Mouse (Mus musculus) hindbrain, embryonic 13.5 days (tissue): ENCODE data around the gene Ehd2. TPM values are rescaled to one million over a fixed set of nuclear protein-coding genes. Genes with fewer than 3 reads are reported as not detected.
A peak's percentile ranks its signal among the peaks of the same experiment; 100 is the strongest.

ENCODE experiments used
- ATAC-seq: fragments of 200-750 bp; cut with Nextera tagmentation; 2 replicates; pipeline ENCODE4 v1.8.0; 2017; ENCODE audit warnings: moderate TSS enrichment; ENCODE audit not compliant: low FRiP score
- H3K27ac ChIP-seq: fragments of 300-500 bp; sonication (generic); 2 replicates; pipeline ENCODE4 v1.5.1; 2015; ENCODE audit warnings: inconsistent platforms, mild to moderate bottlenecking, moderate library complexity
- H3K27me3 ChIP-seq: fragments of 300-500 bp; sonication (generic); 2 replicates; pipeline ENCODE4 v1.6.1; 2015; ENCODE audit warnings: mild to moderate bottlenecking, inconsistent platforms
- H3K36me3 ChIP-seq: fragments of 300-500 bp; sonication (generic); 2 replicates; pipeline ENCODE4 v1.6.1; 2015; ENCODE audit warnings: mild to moderate bottlenecking, inconsistent platforms
- H3K4me1 ChIP-seq: fragments of 300-500 bp; sonication (generic); replicated peaks from 2 replicates; pipeline ENCODE4 v1.6.1; 2015; ENCODE audit warnings: inconsistent platforms
- H3K4me2 ChIP-seq: fragments of 300-500 bp; sonication (generic); 2 replicates; pipeline ENCODE4 v1.6.1; 2015; ENCODE audit warnings: inconsistent platforms, mild to moderate bottlenecking, moderate library complexity
- H3K4me3 ChIP-seq: fragments of 300-500 bp; sonication (generic); 2 replicates; pipeline ENCODE4 v1.5.1; 2015; ENCODE audit warnings: mild to moderate bottlenecking, inconsistent platforms
- H3K9ac ChIP-seq: fragments of 300-500 bp; sonication (generic); 2 replicates; pipeline ENCODE4 v1.6.1; 2015; ENCODE audit warnings: mild to moderate bottlenecking, inconsistent platforms
- H3K9me3 ChIP-seq: fragments of 300-500 bp; sonication (generic); 2 replicates; pipeline ENCODE4 v1.6.1; 2016; ENCODE audit warnings: inconsistent platforms
- WGBS: fragments of 180-500 bp; shearing (Covaris S2); methylation state at CpG from one replicate; pipeline ENCODE4 v1.1.7; 2015; 5-methylcytosine and 5-hydroxymethylcytosine counted together
- polyA plus RNA-seq: library from polyadenylated mRNA; unstranded; fragments of >200 nt; fragmentation: Nextera tagmentation; extraction: Ambion mirVana; gene quantifications from 2 replicates; pipeline ENCODE4 v1.2.1, GENCODE M21; 2015

The Ehd2 gene
- polyA plus RNA-seq, 1 experiment from 2014 or later: 5.2 TPM

GRCm38 (mm10) chr7:16002171-16002570 is 34.8 kb upstream of the Ehd2 start:
- no peak overlapping the region for H3K4me3 ChIP-seq
- H3K9me3 ChIP-seq: no peaks in the 10 kb centered on the region
- H3K36me3 ChIP-seq: peaks cover 19% of the 10 kb centered on the region
- H3K4me1 ChIP-seq: 0 out of 2 replicates have a peak, but pooled peaks cover 10% of the 10 kb centered on the region
- no peak overlapping the region for H3K27ac ChIP-seq
- no peak for ATAC-seq
- H3K4me2 ChIP-seq: no peak overlapping the region
- H3K9ac ChIP-seq: no peak overlapping the region
- H3K27me3 ChIP-seq: no peaks in the 10 kb centered on the region
- WGBS: 83% methylated on average over 5 of the region's 5 CpGs

- peaks cover 24% of the 10 kb centered on the region for H3K36me3 ChIP-seq
- H3K27me3 ChIP-seq: no peaks in the 10 kb centered on the region
- H3K4me1 ChIP-seq: 0 out of 2 replicates have a peak, but pooled peaks cover 10% of the 10 kb centered on the region
- H3K4me2 ChIP-seq: no peak overlapping the region
- no peak overlapping the region for H3K27ac ChIP-seq
- 96% methylated on average over 1 of the region's 1 CpGs for WGBS
- H3K4me3 ChIP-seq: no peak overlapping the region
- no peak overlapping the region for H3K9ac ChIP-seq
- no peak for ATAC-seq
- H3K9me3 ChIP-seq: no peaks in the 10 kb centered on the region
Observed at GRCm38 (mm10) chr7:16001691-16002090, 34.3 kb upstream of the Ehd2 start.

- H3K36me3 ChIP-seq: peaks cover 82% of the 10 kb centered on the region
- no peaks in the 10 kb centered on the region for H3K9me3 ChIP-seq
- ATAC-seq: no peak
- H3K4me2 ChIP-seq: no peak overlapping the region
- H3K27me3 ChIP-seq: no peaks in the 10 kb centered on the region
- WGBS: 95% methylated on average over 4 of the region's 4 CpGs
- no peak overlapping the region for H3K4me3 ChIP-seq
- H3K9ac ChIP-seq: no peak overlapping the region
- H3K27ac ChIP-seq: no peak overlapping the region
- no peaks in the 10 kb centered on the region for H3K4me1 ChIP-seq
Observed at GRCm38 (mm10) chr7:15993789-15994188, 26.4 kb upstream of the Ehd2 start.

GRCm38 (mm10) chr7:15993152-15993551 is 25.8 kb upstream of the Ehd2 start:
- no peaks in the 10 kb centered on the region for H3K27me3 ChIP-seq
- ATAC-seq: no peak
- H3K4me3 ChIP-seq: no peak overlapping the region
- peaks cover 87% of the 10 kb centered on the region for H3K36me3 ChIP-seq
- no peak overlapping the region for H3K9ac ChIP-seq
- no peak overlapping the region for H3K4me2 ChIP-seq
- H3K27ac ChIP-seq: no peak overlapping the region
- H3K4me1 ChIP-seq: no peaks in the 10 kb centered on the region
- H3K9me3 ChIP-seq: no peaks in the 10 kb centered on the region
- 95% methylated on average over 3 of the region's 3 CpGs for WGBS

- Histone ChIP-seq H3K9me3 (no peaks in the 10 kb centered on the region), H3K27me3 (no peaks in the 10 kb centered on the region), H3K4me3 (no peak overlapping the region), H3K27ac (no peak overlapping the region), H3K4me2 (no peak overlapping the region), H3K9ac (no peak overlapping the region), H3K36me3 (peaks cover 87% of the 10 kb centered on the region), H3K4me1 (no peaks in the 10 kb centered on the region)
- 94% methylated on average over 3 of the region's 3 CpGs for WGBS
- ATAC-seq: no peak
Observed at GRCm38 (mm10) chr7:15991764-15992163, 24.4 kb upstream of the Ehd2 start.

- H3K4me3 ChIP-seq: no peak overlapping the region
- WGBS: 97% methylated on average over 16 of the region's 16 CpGs
- H3K9me3 ChIP-seq: no peaks in the 10 kb centered on the region
- no peaks in the 10 kb centered on the region for H3K4me1 ChIP-seq
- ATAC-seq: no peak
- peaks cover 74% of the 10 kb centered on the region for H3K36me3 ChIP-seq
- no peaks in the 10 kb centered on the region for H3K27me3 ChIP-seq
- no peak overlapping the region for H3K9ac ChIP-seq
- H3K27ac ChIP-seq: no peak overlapping the region
- H3K4me2 ChIP-seq: no peak overlapping the region
Observed at GRCm38 (mm10) chr7:15987661-15988356, 20.4 kb upstream of the Ehd2 start.

DNA sequence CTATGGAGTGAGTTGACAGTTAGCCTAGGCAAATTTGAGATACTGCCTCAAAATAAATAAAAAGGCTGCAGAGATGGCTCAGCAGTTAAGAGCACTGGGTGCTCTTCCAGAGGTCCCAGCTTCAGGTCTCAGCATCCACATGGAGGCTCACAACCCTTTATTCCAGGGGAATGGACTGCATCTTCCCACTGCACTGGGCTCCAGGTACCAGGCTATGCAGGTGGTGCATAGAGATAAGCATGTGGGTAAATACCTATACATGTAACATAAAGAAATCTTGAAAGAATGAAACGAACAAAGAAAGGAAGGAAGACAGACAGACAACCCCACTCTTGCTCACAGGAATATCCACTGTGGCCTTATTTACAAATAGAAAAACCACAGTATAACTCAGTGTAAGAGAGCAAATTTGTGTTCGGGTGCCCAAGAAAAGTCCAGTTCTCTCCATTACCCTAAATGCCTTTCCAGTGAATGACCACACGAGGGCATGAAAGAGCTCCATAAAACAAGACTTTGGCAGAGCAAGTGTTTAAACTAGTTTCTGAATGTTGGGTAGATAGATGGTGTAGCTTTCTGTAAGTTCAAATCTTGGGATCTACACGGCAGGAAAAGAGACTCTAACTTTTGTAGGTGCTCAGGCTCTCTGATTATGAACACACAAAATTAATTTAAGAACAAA is 15.5 kb upstream of the Ehd2 start:
- ATAC-seq: no peak
- H3K27ac ChIP-seq: no peak overlapping the region
- H3K27me3 ChIP-seq: no peaks in the 10 kb centered on the region
- no peaks in the 10 kb centered on the region for H3K4me1 ChIP-seq
- H3K9me3 ChIP-seq: no peaks in the 10 kb centered on the region
- 54% methylated on average over 4 of the region's 4 CpGs for WGBS
- no peak overlapping the region for H3K9ac ChIP-seq
- H3K4me2 ChIP-seq: no peak overlapping the region
- H3K36me3 ChIP-seq: peaks cover 72% of the 10 kb centered on the region
- H3K4me3 ChIP-seq: no peak overlapping the region

GRCm38 (mm10) chr7:15981538-15981937 is 14.2 kb upstream of the Ehd2 start:
- no peaks in the 10 kb centered on the region for H3K4me1 ChIP-seq
- ATAC-seq: no peak
- H3K4me3 ChIP-seq: no peak overlapping the region
- no peak overlapping the region for H3K4me2 ChIP-seq
- H3K27me3 ChIP-seq: no peaks in the 10 kb centered on the region
- peaks cover 70% of the 10 kb centered on the region for H3K36me3 ChIP-seq
- WGBS: 88% methylated on average over 4 of the region's 4 CpGs
- H3K9me3 ChIP-seq: no peaks in the 10 kb centered on the region
- H3K9ac ChIP-seq: no peak overlapping the region
- H3K27ac ChIP-seq: no peak overlapping the region

GRCm38 (mm10) chr7:15980246-15980645 is 12.9 kb upstream of the Ehd2 start:
- ATAC-seq: no peak
- no peaks in the 10 kb centered on the region for H3K9me3 ChIP-seq
- H3K4me1 ChIP-seq: no peaks in the 10 kb centered on the region
- H3K36me3 ChIP-seq: peaks cover 70% of the 10 kb centered on the region
- no peaks in the 10 kb centered on the region for H3K27me3 ChIP-seq
- 84% methylated on average over 8 of the region's 8 CpGs for WGBS
- no peak overlapping the region for H3K4me3 ChIP-seq
- no peak overlapping the region for H3K27ac ChIP-seq
- no peak overlapping the region for H3K4me2 ChIP-seq
- H3K9ac ChIP-seq: no peak overlapping the region

GRCm38 (mm10) chr7:15975904-15976303 is 8.5 kb upstream of the Ehd2 start:
- H3K9me3 ChIP-seq: no peaks in the 10 kb centered on the region
- no peak for ATAC-seq
- no peak overlapping the region for H3K9ac ChIP-seq
- no peak overlapping the region for H3K4me2 ChIP-seq
- no peaks in the 10 kb centered on the region for H3K4me1 ChIP-seq
- H3K27me3 ChIP-seq: no peaks in the 10 kb centered on the region
- peaks cover 92% of the 10 kb centered on the region for H3K36me3 ChIP-seq
- no peak overlapping the region for H3K27ac ChIP-seq
- no peak overlapping the region for H3K4me3 ChIP-seq
- 78% methylated on average over 4 of the region's 4 CpGs for WGBS

- H3K4me1 ChIP-seq: no peaks in the 10 kb centered on the region
- no peak overlapping the region for H3K4me2 ChIP-seq
- H3K36me3 ChIP-seq: peaks cover 91% of the 10 kb centered on the region
- no peaks in the 10 kb centered on the region for H3K27me3 ChIP-seq
- no peaks in the 10 kb centered on the region for H3K9me3 ChIP-seq
- no peak overlapping the region for H3K4me3 ChIP-seq
- WGBS: 95% methylated on average over 10 of the region's 10 CpGs
- H3K9ac ChIP-seq: no peak overlapping the region
- no peak overlapping the region for H3K27ac ChIP-seq
- peak; percentile 28; the same call in 1 of the 2 replicates for ATAC-seq
Observed at GRCm38 (mm10) chr7:15975451-15975850, 8.1 kb upstream of the Ehd2 start.

DNA sequence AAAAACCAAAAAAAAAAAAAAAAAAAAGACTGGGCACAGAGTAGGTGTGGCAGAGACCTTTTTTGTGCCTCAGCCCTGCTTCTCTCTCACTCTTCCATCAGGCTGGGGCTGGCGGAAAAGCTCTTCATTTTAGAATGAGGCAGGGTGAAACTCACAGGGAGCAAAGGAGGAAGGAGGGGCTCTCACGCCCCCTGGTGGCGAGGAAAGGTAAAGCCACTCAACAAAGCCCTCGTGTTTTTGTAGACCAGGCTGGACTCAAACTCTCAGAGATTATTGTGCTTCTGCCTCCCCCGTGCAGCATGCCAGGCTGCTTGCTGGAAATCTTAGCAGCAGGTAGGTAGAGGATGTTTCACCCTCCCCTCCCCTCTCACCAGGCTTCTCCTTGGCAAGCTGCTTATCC is 7.3 kb upstream of the Ehd2 start:
- H3K4me3 ChIP-seq: no peak overlapping the region
- no peak overlapping the region for H3K27ac ChIP-seq
- ATAC-seq: no peak
- H3K4me2 ChIP-seq: no peak overlapping the region
- no peaks in the 10 kb centered on the region for H3K9me3 ChIP-seq
- H3K27me3 ChIP-seq: no peaks in the 10 kb centered on the region
- no peak overlapping the region for H3K9ac ChIP-seq
- WGBS: 62% methylated on average over 5 of the region's 5 CpGs
- H3K36me3 ChIP-seq: peaks cover 92% of the 10 kb centered on the region
- no peaks in the 10 kb centered on the region for H3K4me1 ChIP-seq

- no peak overlapping the region for H3K27ac ChIP-seq
- H3K9ac ChIP-seq: no peak overlapping the region
- H3K27me3 ChIP-seq: no peaks in the 10 kb centered on the region
- H3K9me3 ChIP-seq: no peaks in the 10 kb centered on the region
- no peaks in the 10 kb centered on the region for H3K4me1 ChIP-seq
- no peak overlapping the region for H3K4me3 ChIP-seq
- H3K4me2 ChIP-seq: no peak overlapping the region
- H3K36me3 ChIP-seq: peaks cover 71% of the 10 kb centered on the region
- WGBS: 54% methylated on average over 25 of the region's 25 CpGs
- no peak; the same call in 1 of the 2 replicates for ATAC-seq
Observed at GRCm38 (mm10) chr7:15972247-15972646, 4.9 kb upstream of the Ehd2 start.
